Mouse (Mus musculus) monocyte, adult 5-6 weeks (primary cell): Measurements from ENCODE around the gene Shc4. TPM values are rescaled to one million over a fixed set of nuclear protein-coding genes. Genes with fewer than 3 reads are reported as not detected.

ENCODE experiments used
- ATAC-seq: fragments of 153-309, 156-312 bp; replicated peaks from 2 replicates; pipeline ENCODE4 v1.8.0; 2017; ENCODE audit warnings: mild to moderate bottlenecking; ENCODE audit not compliant: low TSS enrichment, insufficient number of reproducible peaks, severe bottlenecking, poor library complexity, low FRiP score
- total RNA-seq: library from RNA; stranded (forward); fragments of 200-1000, 200-491, 200-594 nt; gene quantifications from 3 replicates; pipeline ENCODE4 v1.2.3, GENCODE M21; 2017

Gene Shc4
- total RNA-seq, 1 experiment from 2014 or later, result not detected

GRCm38 (mm10) chr2:125598251-125598650 is 125.7 kb downstream of the Shc4 start:
- ATAC-seq, result no peak

GRCm38 (mm10) chr2:125594786-125595185 is 129.2 kb downstream of the Shc4 start:
- no peak for ATAC-seq

- ATAC-seq, result no peak
These were observed 129.9 kb downstream of the Shc4 start for GRCm38 (mm10) chr2:125594072-125594471.

- ATAC-seq, result no peak
These were observed 132.1 kb downstream of the Shc4 start for GRCm38 (mm10) chr2:125591895-125592294.

- no peak for ATAC-seq
These were observed 134.7 kb downstream of the Shc4 start for GRCm38 (mm10) chr2:125589287-125589686.

GRCm38 (mm10) chr2:125581081-125581480 is 142.9 kb downstream of the Shc4 start:
- ATAC-seq, result no peak

- no peak for ATAC-seq
These were observed 146.3 kb downstream of the Shc4 start for GRCm38 (mm10) chr2:125577670-125578069.

Other genes with a start within 250 kb of the Shc4 start
- gene Gm9913, start 219.1 kb downstream of the Shc4 start, total RNA-seq, result not detected in 3 replicates
- not detected in 3 replicates for gene Fbn1, start 216.2 kb downstream of the Shc4 start, total RNA-seq
- gene Cep152, start 99.0 kb downstream of the Shc4 start, total RNA-seq, result 13.1 to 17.5 TPM (median 16.3 TPM) in 3 replicates
- 73.2 to 86.9 TPM (median 83.8 TPM) in 3 replicates for gene Eid1, start 51.1 kb downstream of the Shc4 start, total RNA-seq
- gene Secisbp2l, start 58.7 kb upstream of the Shc4 start, total RNA-seq, result 52.9 to 72.2 TPM (median 55.9 TPM) in 3 replicates
- 28.4 to 56.9 TPM (median 50.5 TPM) in 3 replicates for gene Galk2, start 135.0 kb upstream of the Shc4 start, total RNA-seq
- 164 to 186 TPM (median 174 TPM) in 3 replicates for gene Cops2, start 135.0 kb upstream of the Shc4 start, total RNA-seq